Mouse (Mus musculus) heart, postnatal 0 days (tissue): ENCODE measurements around the gene Plekhm1. TPM values are rescaled to one million over a fixed set of nuclear protein-coding genes. Genes with fewer than 3 reads are reported as not detected.

Experiments used
- ATAC-seq: fragments of 200-750 bp; cut with Nextera tagmentation; 2 replicates; pipeline ENCODE4 v1.8.0; 2017; ENCODE audit warnings: low read depth, moderate number of reproducible peaks, moderate library complexity; ENCODE audit not compliant: insufficient read depth
- DNase-seq: peaks from one replicate; pipeline ENCODE4 v3.0.0-alpha.2; 2016; ENCODE audit warnings: low spot score
- H3K27ac ChIP-seq: fragments of 300-500 bp; sonication (generic); 2 replicates; pipeline ENCODE4 v1.5.1; 2014; ENCODE audit warnings: low read depth, mild to moderate bottlenecking
- H3K27me3 ChIP-seq: fragments of 300-500 bp; sonication (generic); 2 replicates; pipeline ENCODE4 v1.6.1; 2014; ENCODE audit warnings: low read length, mixed read lengths; ENCODE audit not compliant: control insufficient read depth, insufficient read depth
- H3K36me3 ChIP-seq: fragments of 300-500 bp; sonication (generic); replicated peaks from 2 replicates; pipeline ENCODE4 v1.6.1; 2014; ENCODE audit warnings: low read length, mixed read lengths; ENCODE audit not compliant: control insufficient read depth, insufficient read depth
- H3K4me1 ChIP-seq: fragments of 300-500 bp; sonication (generic); 2 replicates; pipeline ENCODE4 v1.6.1; 2014; ENCODE audit warnings: antibody characterized with exemption; ENCODE audit not compliant: control insufficient read depth, insufficient read depth
- H3K4me2 ChIP-seq: fragments of 300-500 bp; sonication (generic); 2 replicates; pipeline ENCODE4 v1.6.1; 2014; ENCODE audit warnings: low read depth, mild to moderate bottlenecking, low read length, moderate library complexity
- H3K4me3 ChIP-seq: fragments of 300-500 bp; sonication (generic); 2 replicates; pipeline ENCODE4 v1.5.1; 2014; ENCODE audit warnings: low read depth, low read length
- H3K9ac ChIP-seq: fragments of 300-500 bp; sonication (generic); replicated peaks from 2 replicates; pipeline ENCODE4 v1.6.1; 2014; ENCODE audit warnings: low read depth, low read length, mixed read lengths
- H3K9me3 ChIP-seq: fragments of 300-500 bp; sonication (generic); replicated peaks from 2 replicates; pipeline ENCODE4 v1.6.1; 2016; ENCODE audit warnings: low read length; ENCODE audit not compliant: control insufficient read depth
- CTCF ChIP-seq: IDR thresholded peaks from 2 replicates; pipeline ENCODE4 v1.5.1; 2016; ENCODE audit warnings: antibody characterized with exemption, control low read depth, low read depth
- EP300 ChIP-seq: IDR thresholded peaks from 2 replicates; pipeline ENCODE4 v1.6.1; 2016; ENCODE audit warnings: antibody characterized with exemption, low read depth
- WGBS: fragments of 180-500 bp; shearing (Covaris S2); extraction: QIAGEN DNeasy Blood & Tissue Kit; methylation state at CpG from one replicate; pipeline ENCODE4 v1.1.7; 2014; 5-methylcytosine and 5-hydroxymethylcytosine counted together
- polyA plus RNA-seq: library from polyadenylated mRNA; unstranded; fragments of >200 nt; fragmentation: Nextera tagmentation; extraction: Ambion mirVana; gene quantifications from 2 replicates; pipeline ENCODE4 v1.2.1, GENCODE M21; 2015
- total RNA-seq: library from RNA; depleted of rRNA; stranded (reverse); fragments of >200 nt; gene quantifications from 2 replicates; pipeline ENCODE4 v1.2.3, GENCODE M21; 2014; ENCODE audit warnings: low replicate concordance; rRNA removed

Plekhm1 gene
- total and polyA plus RNA-seq, 2 experiments from 2014 or later: 3.4 to 3.9 TPM

DNA sequence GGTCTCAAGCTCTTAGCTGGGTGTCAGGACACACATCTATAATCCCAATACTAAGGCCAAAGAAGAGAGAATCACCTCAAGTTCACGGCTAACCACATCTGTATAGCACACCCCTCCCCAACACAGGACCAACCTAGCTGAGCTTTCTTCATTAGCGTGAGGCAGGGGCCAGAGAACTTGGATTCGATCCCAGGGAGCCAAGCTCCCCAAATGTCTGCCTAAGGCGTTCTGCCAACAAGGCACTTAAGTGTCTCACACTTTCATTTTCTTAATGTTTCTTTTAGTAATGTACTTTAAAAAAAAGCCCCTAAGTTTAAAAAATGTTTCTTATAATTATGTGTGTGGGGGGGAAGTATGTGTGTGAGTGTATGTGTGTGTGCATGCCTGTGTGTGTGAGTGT lies 91.8 kb downstream of the Plekhm1 start:
- no peak overlapping the region for H3K4me3 ChIP-seq
- H3K4me1 ChIP-seq: no peaks in the 10 kb centered on the region
- DNase-seq (no peak), ATAC-seq (no peak)
- H3K9ac ChIP-seq: no peak overlapping the region
- H3K4me2 ChIP-seq: no peak overlapping the region
- WGBS: 50% methylated on average over 4 of the region's 4 CpGs
- peaks cover 8% of the 10 kb centered on the region for H3K27me3 ChIP-seq
- H3K36me3 ChIP-seq: no peaks in the 10 kb centered on the region
- no peaks in the 10 kb centered on the region for H3K9me3 ChIP-seq
- H3K27ac ChIP-seq: no peak overlapping the region
- TF ChIP-seq CTCF (no peak), EP300 (no peak)

DNA sequence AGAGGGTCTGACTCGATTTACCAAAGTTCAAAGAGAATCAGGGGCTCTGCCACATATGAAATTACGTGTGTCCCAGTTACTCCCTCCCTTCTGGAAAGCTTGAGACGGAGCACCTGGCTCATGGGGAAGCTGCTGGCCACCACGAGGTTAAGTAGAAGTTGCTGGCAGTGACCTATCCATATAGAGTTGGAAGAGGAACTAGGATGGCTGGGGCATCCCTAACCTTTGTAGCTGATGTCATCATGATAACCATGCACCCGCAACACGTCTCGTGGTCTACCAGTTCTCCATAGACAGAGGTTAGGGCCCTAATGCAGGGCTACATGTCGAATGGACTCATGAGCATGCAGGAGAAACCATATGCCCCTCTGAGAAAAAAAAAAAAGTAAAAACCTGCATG lies 92.3 kb downstream of the Plekhm1 start:
- Histone ChIP-seq H3K4me2 (no peak overlapping the region), H3K27ac (no peak overlapping the region), H3K9ac (no peak overlapping the region), H3K4me3 (no peak overlapping the region), H3K36me3 (no peaks in the 10 kb centered on the region), H3K9me3 (no peaks in the 10 kb centered on the region), H3K4me1 (no peaks in the 10 kb centered on the region), H3K27me3 (peaks cover 8% of the 10 kb centered on the region)
- 76% methylated on average over 8 of the region's 8 CpGs for WGBS
- ATAC-seq: no peak
- TF ChIP-seq CTCF (no peak), EP300 (no peak)
- no peak for DNase-seq

DNA sequence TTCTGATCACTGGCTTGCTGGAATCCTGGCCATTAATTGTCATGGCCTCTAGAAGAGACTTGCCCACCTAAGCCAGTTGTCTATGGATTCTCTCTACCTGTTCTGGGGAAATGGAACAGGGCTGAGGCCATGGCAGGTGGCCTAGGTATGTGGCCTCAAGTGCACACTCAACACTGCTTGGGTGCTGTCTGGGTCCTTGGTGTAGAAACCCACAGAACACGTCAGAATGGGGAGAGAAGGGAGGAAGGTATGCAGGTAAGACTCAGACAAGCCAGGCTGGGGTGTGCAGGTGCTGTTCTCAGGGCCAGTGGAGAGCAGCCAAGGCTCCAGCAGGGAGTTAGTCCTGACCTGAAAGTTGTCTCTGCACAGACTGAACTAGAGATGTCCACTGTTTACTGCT lies 94.4 kb downstream of the Plekhm1 start:
- Histone ChIP-seq H3K4me2 (no peak overlapping the region), H3K36me3 (no peaks in the 10 kb centered on the region), H3K4me1 (no peaks in the 10 kb centered on the region), H3K27ac (no peak overlapping the region), H3K9me3 (no peaks in the 10 kb centered on the region), H3K9ac (no peak overlapping the region), H3K4me3 (no peak overlapping the region), H3K27me3 (no peaks in the 10 kb centered on the region)
- TF ChIP-seq EP300: no peak
- TF ChIP-seq CTCF: no peak
- DNase-seq (no peak), ATAC-seq (no peak)
- WGBS: 83% methylated on average over 1 of the region's 1 CpGs

DNA sequence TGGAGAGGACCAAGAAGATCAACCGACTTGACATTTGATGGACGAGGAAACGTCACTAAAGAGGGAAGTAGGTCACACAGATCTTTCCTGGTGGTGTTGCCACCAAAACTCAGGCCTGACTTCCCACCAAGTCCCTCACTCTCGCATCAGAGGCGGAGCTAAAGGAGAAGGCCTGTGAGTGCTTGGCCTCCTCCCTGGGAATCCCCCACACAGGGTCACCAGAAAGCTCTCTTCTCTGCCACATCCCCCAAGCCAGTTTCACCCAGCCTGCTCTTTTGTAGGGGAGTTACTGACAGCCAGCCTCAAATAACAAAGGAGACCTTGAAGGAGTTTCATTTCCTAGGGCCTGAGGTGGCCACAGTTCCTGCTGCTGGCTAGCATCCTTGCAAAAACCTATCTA lies 97.1 kb downstream of the Plekhm1 start:
- no peak for TF ChIP-seq EP300
- no peak for TF ChIP-seq CTCF
- ATAC-seq: no peak
- H3K9me3 ChIP-seq: no peaks in the 10 kb centered on the region
- no peak overlapping the region for H3K4me3 ChIP-seq
- H3K27me3 ChIP-seq: no peaks in the 10 kb centered on the region
- H3K36me3 ChIP-seq: no peaks in the 10 kb centered on the region
- H3K27ac ChIP-seq: no peak overlapping the region
- WGBS: 76% methylated on average over 5 of the region's 5 CpGs
- H3K9ac ChIP-seq: no peak overlapping the region
- no peak for DNase-seq
- peaks cover 10% of the 10 kb centered on the region for H3K4me1 ChIP-seq
- H3K4me2 ChIP-seq: no peak overlapping the region

DNA sequence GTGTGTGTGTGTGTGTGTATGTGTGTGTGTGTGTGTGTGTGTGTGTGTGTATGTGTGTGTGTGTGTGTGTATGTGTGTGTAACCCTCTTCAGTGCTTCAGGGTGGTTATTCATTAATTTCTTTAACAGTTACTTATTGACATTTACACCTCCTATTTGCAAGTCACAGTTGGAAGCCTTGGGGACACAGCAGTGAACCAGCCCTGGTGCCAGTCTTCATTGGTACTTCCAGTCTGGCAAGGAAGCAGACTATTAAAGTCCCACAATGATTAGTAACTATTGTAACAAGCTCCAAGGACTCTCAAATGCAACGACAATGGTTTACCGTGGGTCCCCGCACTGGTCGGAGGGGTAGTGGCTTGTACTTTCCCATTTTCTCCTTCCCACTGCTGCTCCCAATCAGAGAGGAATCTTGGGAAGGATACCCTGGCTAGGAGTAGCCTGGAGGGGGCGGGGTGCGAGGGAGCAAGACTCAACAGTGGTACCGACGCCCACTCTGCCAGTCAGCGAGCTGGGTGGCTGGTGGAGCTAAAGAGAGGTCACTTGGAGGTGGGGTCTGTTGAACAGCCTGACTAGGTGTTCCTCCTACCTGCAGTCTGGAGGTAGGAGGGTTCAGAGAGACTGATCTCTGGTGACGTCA lies 97.6 kb downstream of the Plekhm1 start:
- no peaks in the 10 kb centered on the region for H3K27me3 ChIP-seq
- H3K9me3 ChIP-seq: no peaks in the 10 kb centered on the region
- H3K9ac ChIP-seq: no peak overlapping the region
- H3K4me2 ChIP-seq: no peak overlapping the region
- peaks cover 10% of the 10 kb centered on the region for H3K4me1 ChIP-seq
- TF ChIP-seq EP300 (no peak), CTCF (no peak)
- no peak for ATAC-seq
- no peak overlapping the region for H3K4me3 ChIP-seq
- H3K36me3 ChIP-seq: no peaks in the 10 kb centered on the region
- H3K27ac ChIP-seq: no peak overlapping the region
- DNase-seq: no peak
- WGBS: 70% methylated on average over 10 of the region's 10 CpGs

Other genes starting within 250 kb of the Plekhm1 start
- gene Fmnl1, start 241.6 kb downstream of the Plekhm1 start, total RNA-seq: 2.2 and 3.4 TPM in 2 replicates
- 0.91 and 1.1 TPM in 2 replicates for gene Fmnl1, start 241.6 kb downstream of the Plekhm1 start, polyA plus RNA-seq
- gene 1700023F06Rik, start 204.1 kb downstream of the Plekhm1 start, total RNA-seq: not detected in 2 replicates
- gene 1700023F06Rik, start 204.1 kb downstream of the Plekhm1 start, polyA plus RNA-seq: 0.10 TPM in 1 of 2 replicates, not detected in the other
- gene Spata32, start 194.3 kb downstream of the Plekhm1 start, total RNA-seq: not detected in 2 replicates
- not detected in 2 replicates for gene Spata32, start 194.3 kb downstream of the Plekhm1 start, polyA plus RNA-seq
- 4.4 and 9.4 TPM in 2 replicates for gene Map3k14, start 145.2 kb downstream of the Plekhm1 start, total RNA-seq
- gene Map3k14, start 145.2 kb downstream of the Plekhm1 start, polyA plus RNA-seq: 1.3 and 1.4 TPM in 2 replicates
- 9.7 and 15.1 TPM in 2 replicates for gene Arhgap27, start 49.0 kb downstream of the Plekhm1 start, total RNA-seq
- gene Arhgap27, start 49.0 kb downstream of the Plekhm1 start, polyA plus RNA-seq: 5.4 and 6.5 TPM in 2 replicates
- not detected in 2 replicates for gene Lrrc37a, start 91.9 kb upstream of the Plekhm1 start, total RNA-seq
- gene Lrrc37a, start 91.9 kb upstream of the Plekhm1 start, polyA plus RNA-seq: not detected in 2 replicates
- gene Gm884, start 208.5 kb upstream of the Plekhm1 start, total RNA-seq: not detected in 2 replicates
- not detected in 2 replicates for gene Gm884, start 208.5 kb upstream of the Plekhm1 start, polyA plus RNA-seq
- not detected in 2 replicates for gene Lyzl6, start 226.2 kb upstream of the Plekhm1 start, total RNA-seq
- not detected in 2 replicates for gene Lyzl6, start 226.2 kb upstream of the Plekhm1 start, polyA plus RNA-seq
- gene Rprml, start 236.9 kb upstream of the Plekhm1 start, total RNA-seq: not detected in 2 replicates
- 0.15 TPM in 2 replicates for gene Rprml, start 236.9 kb upstream of the Plekhm1 start, polyA plus RNA-seq